Mouse (Mus musculus) MEL (cell line): Measurements from ENCODE around the gene Zfp128.

Source experiments
- BHLHE40 ChIP-seq: IDR thresholded peaks from 2 replicates; pipeline ENCODE4 v1.6.1; 2012; ENCODE audit warnings: low read depth, mild to moderate bottlenecking, inconsistent platforms, low read length, improper control_type of control experiment, borderline replicate concordance
- CTCF ChIP-seq, 3 experiments: IDR thresholded peaks in 2 of 3; conservative IDR thresholded peaks in 1 of 3; 2 replicates each; pipeline ENCODE4 v1.5.1; 2011 to 2012; ENCODE audit warnings: low read length in 3 of 3, low read depth in 2 of 3, mild to moderate bottlenecking in 2 of 3, improper control_type of control experiment in 1 of 3, inconsistent platforms in 1 of 3, mixed read lengths in 1 of 3, moderate library complexity in 1 of 3; ENCODE audit not compliant: control insufficient read depth in 1 of 3, insufficient read depth in 1 of 3, poor library complexity in 1 of 3, severe bottlenecking in 1 of 3
- POLR2A ChIP-seq, 2 experiments: IDR thresholded peaks; 2 replicates each; pipeline ENCODE4 v1.6.1; 2011 to 2012; ENCODE audit warnings: low read length in 2 of 2, mild to moderate bottlenecking in 2 of 2, control low read depth in 1 of 2, improper control_type of control experiment in 1 of 2, low read depth in 1 of 2, moderate library complexity in 1 of 2; ENCODE audit not compliant: control insufficient read depth in 1 of 2, insufficient read depth in 1 of 2, poor library complexity in 1 of 2

DNA sequence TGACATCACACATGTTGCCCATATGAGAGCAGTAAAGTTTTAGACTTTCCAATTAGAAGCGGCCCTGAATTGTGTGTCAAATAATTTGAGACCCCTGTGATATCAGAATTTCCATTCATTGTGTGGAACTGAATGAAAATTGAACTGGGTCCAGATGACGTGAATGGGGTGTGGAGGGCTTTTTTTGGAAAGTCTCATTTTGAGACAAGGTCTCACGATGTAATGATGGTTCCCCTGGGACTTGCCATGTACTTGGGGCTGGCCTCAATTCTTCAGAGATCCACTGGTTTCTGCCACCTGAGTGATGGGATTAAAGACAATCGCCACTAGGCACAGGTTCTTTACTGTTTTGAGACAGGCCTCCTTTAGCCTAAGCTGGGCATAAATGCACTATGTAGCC lies 59.6 kb downstream of the Zfp128 start:
- TF ChIP-seq BHLHE40 (no peak), POLR2A (IDR thresholded peaks at IDR 0.05; ENCODE audit: control insufficient read depth in 1 of 2, insufficient read depth in 1 of 2, low read depth in 1 of 2, low read length in 2 of 2, poor library complexity in 1 of 2) (no peak), CTCF (IDR thresholded peaks at IDR 0.05 in 2 of 3, conservative IDR thresholded peaks at IDR 0.05 in 1 of 3; ENCODE audit: control insufficient read depth in 1 of 3, insufficient read depth in 1 of 3, low read depth in 2 of 3, low read length in 3 of 3, poor library complexity in 1 of 3, severe bottlenecking in 1 of 3) (no peak)
